Mouse (Mus musculus) embryo, embryonic 9.5 days (tissue): ENCODE results near the gene Serpina3c.

Experiments
- DNase-seq: peaks from one replicate; pipeline ENCODE4 v3.0.0-alpha.2; 2017; ENCODE audit errors: extremely low spot score

Serpina3c gene

GRCm38 (mm10) chr12:104153656-104154055, at the start of gene Serpina3c:
Gene Serpina3c, minus strand, starts transcription at chr12:104153870.
- no peak for DNase-seq

- no peak for DNase-seq
These were observed 37.2 kb upstream of the Serpina3c start for GRCm38 (mm10) chr12:104190852-104191251.

GRCm38 (mm10) chr12:104189246-104189645, 35.6 kb upstream of the Serpina3c start:
- DNase-seq: no peak

- no peak for DNase-seq
These were observed 32.4 kb upstream of the Serpina3c start for GRCm38 (mm10) chr12:104186041-104186581.

GRCm38 (mm10) chr12:104185046-104185445, 31.4 kb upstream of the Serpina3c start:
- DNase-seq: no peak

- DNase-seq: no peak
These were observed 25.3 kb upstream of the Serpina3c start for GRCm38 (mm10) chr12:104178987-104179386.

- DNase-seq: no peak
These were observed 24.9 kb upstream of the Serpina3c start for GRCm38 (mm10) chr12:104178577-104178976.

GRCm38 (mm10) chr12:104175636-104176035, 22.0 kb upstream of the Serpina3c start:
- no peak for DNase-seq

GRCm38 (mm10) chr12:104174747-104175146, 21.1 kb upstream of the Serpina3c start:
- DNase-seq: no peak

- no peak for DNase-seq
These were observed 527 bp downstream of the Serpina3c start for GRCm38 (mm10) chr12:104153041-104153645.

- no peak for DNase-seq
These were observed 1.7 kb downstream of the Serpina3c start for GRCm38 (mm10) chr12:104151989-104152388.

- no peak for DNase-seq
These were observed 8.1 kb downstream of the Serpina3c start for GRCm38 (mm10) chr12:104145571-104145970.

- DNase-seq: no peak
These were observed 10.4 kb downstream of the Serpina3c start for GRCm38 (mm10) chr12:104143286-104143685.

GRCm38 (mm10) chr12:104142427-104142826, 11.2 kb downstream of the Serpina3c start:
- DNase-seq: no peak

GRCm38 (mm10) chr12:104141506-104141905, 12.2 kb downstream of the Serpina3c start:
- DNase-seq: no peak

- no peak for DNase-seq
These were observed 13.0 kb downstream of the Serpina3c start for GRCm38 (mm10) chr12:104140543-104141103.

GRCm38 (mm10) chr12:104138216-104138615, 15.5 kb downstream of the Serpina3c start:
- DNase-seq: no peak

- no peak for DNase-seq
These were observed 22.6 kb downstream of the Serpina3c start for GRCm38 (mm10) chr12:104131041-104131440.

GRCm38 (mm10) chr12:104127696-104128095, 26.0 kb downstream of the Serpina3c start, which contains the start of gene Serpina3b:
Gene Serpina3b, plus strand, starts transcription at chr12:104127996.
- DNase-seq: no peak

- DNase-seq: no peak
These were observed 28.6 kb downstream of the Serpina3c start for GRCm38 (mm10) chr12:104125021-104125560.

GRCm38 (mm10) chr12:104123996-104124395, 29.7 kb downstream of the Serpina3c start:
- DNase-seq: no peak

- DNase-seq: no peak
These were observed 30.6 kb downstream of the Serpina3c start for GRCm38 (mm10) chr12:104123097-104123496.
